Mouse (Mus musculus): ENCODE results near the gene Gm42417.

Gene Gm42417

GRCm38 (mm10) chr1:36524058-36524457 lies 15.2 kb downstream of the Gm42417 start:
- in situ Hi-C loops (cut with MboI, MseI), result no loop called here

GRCm38 (mm10) chr1:36523332-36524013 lies 15.8 kb downstream of the Gm42417 start:
- in situ Hi-C loops (cut with MboI, MseI), result no loop called here

GRCm38 (mm10) chr1:36522210-36522609 lies 17.0 kb downstream of the Gm42417 start:
- in situ Hi-C loops (cut with MboI, MseI), result no loop called here

- in situ Hi-C loops (cut with MboI, MseI), result no loop called here
Measured at GRCm38 (mm10) chr1:36519626-36520025, 19.6 kb downstream of the Gm42417 start.

- in situ Hi-C loops (cut with MboI, MseI), result no loop called here
Measured at GRCm38 (mm10) chr1:36518259-36518658, 21.0 kb downstream of the Gm42417 start.

GRCm38 (mm10) chr1:36513718-36514117 lies 25.5 kb downstream of the Gm42417 start:
- in situ Hi-C loops (cut with MboI, MseI), result no loop called here

- in situ Hi-C loops (cut with MboI, MseI), result no loop called here
Measured at GRCm38 (mm10) chr1:36513310-36513709, 25.9 kb downstream of the Gm42417 start.

GRCm38 (mm10) chr1:36512966-36513280 lies 26.3 kb downstream of the Gm42417 start:
- in situ Hi-C loops (cut with MboI, MseI), result no loop called here

GRCm38 (mm10) chr1:36512089-36512965 lies 26.9 kb downstream of the Gm42417 start:
- in situ Hi-C loops (cut with MboI, MseI), result no loop called here

- in situ Hi-C loops (cut with MboI, MseI), result no loop called here
Measured at GRCm38 (mm10) chr1:36511289-36512021, 27.8 kb downstream of the Gm42417 start, which contains the start of gene Cnnm3. Cnnm3 (plus strand) TSS chr1:36511867.

GRCm38 (mm10) chr1:36508238-36508637 lies 31.0 kb downstream of the Gm42417 start:
- in situ Hi-C loops (cut with MboI, MseI), result no loop called here

GRCm38 (mm10) chr1:36501261-36501660 lies 38.0 kb downstream of the Gm42417 start:
- in situ Hi-C loops (cut with MboI, MseI), result no loop called here

- in situ Hi-C loops (cut with MboI, MseI), result no loop called here
Measured at GRCm38 (mm10) chr1:36497312-36497711, 41.9 kb downstream of the Gm42417 start.

GRCm38 (mm10) chr1:36496719-36497118 lies 42.5 kb downstream of the Gm42417 start:
- in situ Hi-C loops (cut with MboI, MseI), result no loop called here

GRCm38 (mm10) chr1:36493299-36493698 lies 45.9 kb downstream of the Gm42417 start:
- in situ Hi-C loops (cut with MboI, MseI), result no loop called here

GRCm38 (mm10) chr1:36492416-36493139 lies 46.7 kb downstream of the Gm42417 start:
- in situ Hi-C loops (cut with MboI, MseI), result no loop called here

GRCm38 (mm10) chr1:36489661-36490060 lies 49.6 kb downstream of the Gm42417 start:
- in situ Hi-C loops (cut with MboI, MseI), result no loop called here

- in situ Hi-C loops (cut with MboI, MseI), result no loop called here
Measured at GRCm38 (mm10) chr1:36487111-36487510, 52.1 kb downstream of the Gm42417 start.

- in situ Hi-C loops (cut with MboI, MseI), result no loop called here
Measured at GRCm38 (mm10) chr1:36485080-36485479, 54.1 kb downstream of the Gm42417 start.

GRCm38 (mm10) chr1:36483825-36484224 lies 55.4 kb downstream of the Gm42417 start:
- in situ Hi-C loops (cut with MboI, MseI), result no loop called here
